Mouse (Mus musculus): ENCODE measurements around the gene Itpkc. TPM values are rescaled to one million over a fixed set of nuclear protein-coding genes. Genes with fewer than 3 reads are reported as not detected.
A peak's percentile ranks its signal among the peaks of the same experiment; 100 is the strongest.

Itpkc gene
- polyA plus RNA-seq, 1 experiment, result 12.4 TPM

DNA sequence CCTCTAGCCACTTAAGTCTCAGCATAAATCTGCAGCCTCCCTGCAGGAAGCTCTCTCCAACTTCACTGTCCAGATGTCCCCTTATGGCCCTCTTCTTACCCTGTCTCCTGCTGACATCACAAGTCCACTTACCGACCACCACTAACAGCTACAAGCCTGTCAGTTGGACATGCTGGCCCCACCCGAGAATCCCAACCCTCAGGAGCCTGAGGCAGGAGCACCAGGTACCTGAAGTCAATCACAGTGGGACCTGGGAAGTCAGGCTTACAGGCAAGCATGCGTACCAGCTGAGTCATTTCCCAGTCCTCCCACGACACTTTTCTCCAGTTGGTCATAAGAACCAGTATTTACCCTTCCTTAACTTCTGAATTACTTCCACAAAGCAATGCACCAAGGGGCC, 34.7 kb downstream of the Itpkc start:
- DNase-seq, result no peak
- Histone ChIP-seq H3K36me3 (ENCODE audit: control insufficient read depth, insufficient read depth, low read length) (peaks cover 36% of the 10 kb centered on the region), H3K27ac (ENCODE audit: control insufficient read depth, insufficient read depth, low read length) (no peak overlapping the region), H3K4me3 (ENCODE audit: control insufficient read depth, insufficient read depth, low read length) (no peak overlapping the region), H3K4me1 (replicated peaks; ENCODE audit: control insufficient read depth, insufficient read depth, low read length) (peaks cover 7% of the 10 kb centered on the region), H3K27me3 (ENCODE audit: control insufficient read depth, insufficient read depth, low read length) (no peaks in the 10 kb centered on the region)
- TF ChIP-seq CTCF (IDR thresholded peaks at IDR 0.05; ENCODE audit: borderline replicate concordance, control insufficient read depth, extremely low read depth, insufficient read depth, low read length, poor library complexity) (no peak), POLR2A (IDR thresholded peaks at IDR 0.05; ENCODE audit: control insufficient read depth, extremely low read depth, insufficient read depth, low read length, poor library complexity) (no peak)
- 91% methylated on average over 4 of the region's 4 CpGs for WGBS

DNA sequence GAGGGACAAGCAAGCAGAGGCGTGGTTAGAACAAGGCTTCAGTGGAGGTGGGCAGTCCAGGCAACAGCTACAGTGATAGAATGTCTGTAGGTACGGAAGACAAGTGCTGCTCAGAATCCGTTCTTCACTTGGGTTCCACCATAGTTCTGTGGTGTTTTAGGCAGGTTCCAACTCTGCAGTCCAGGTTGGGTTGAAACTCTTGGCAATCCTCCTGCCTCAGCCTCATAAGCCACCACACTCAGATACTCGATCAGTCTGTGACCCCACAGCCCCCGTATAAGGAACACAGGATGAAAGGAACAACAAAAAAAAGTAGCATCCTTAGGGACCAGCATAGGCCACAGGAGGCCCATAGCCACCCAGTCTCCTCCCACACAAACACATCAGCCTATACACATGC, 36.0 kb downstream of the Itpkc start:
- Histone ChIP-seq H3K4me1 (replicated peaks; ENCODE audit: control insufficient read depth, insufficient read depth, low read length) (peaks cover 6% of the 10 kb centered on the region), H3K27me3 (ENCODE audit: control insufficient read depth, insufficient read depth, low read length) (no peaks in the 10 kb centered on the region), H3K4me3 (ENCODE audit: control insufficient read depth, insufficient read depth, low read length) (no peak overlapping the region), H3K27ac (ENCODE audit: control insufficient read depth, insufficient read depth, low read length) (no peak overlapping the region), H3K36me3 (ENCODE audit: control insufficient read depth, insufficient read depth, low read length) (peaks cover 45% of the 10 kb centered on the region)
- no peak for DNase-seq
- 95% methylated on average over 5 of the region's 5 CpGs for WGBS
- no peak for TF ChIP-seq POLR2A (IDR thresholded peaks at IDR 0.05; ENCODE audit: control insufficient read depth, extremely low read depth, insufficient read depth, low read length, poor library complexity)
- no peak for TF ChIP-seq CTCF (IDR thresholded peaks at IDR 0.05; ENCODE audit: borderline replicate concordance, control insufficient read depth, extremely low read depth, insufficient read depth, low read length, poor library complexity)

DNA sequence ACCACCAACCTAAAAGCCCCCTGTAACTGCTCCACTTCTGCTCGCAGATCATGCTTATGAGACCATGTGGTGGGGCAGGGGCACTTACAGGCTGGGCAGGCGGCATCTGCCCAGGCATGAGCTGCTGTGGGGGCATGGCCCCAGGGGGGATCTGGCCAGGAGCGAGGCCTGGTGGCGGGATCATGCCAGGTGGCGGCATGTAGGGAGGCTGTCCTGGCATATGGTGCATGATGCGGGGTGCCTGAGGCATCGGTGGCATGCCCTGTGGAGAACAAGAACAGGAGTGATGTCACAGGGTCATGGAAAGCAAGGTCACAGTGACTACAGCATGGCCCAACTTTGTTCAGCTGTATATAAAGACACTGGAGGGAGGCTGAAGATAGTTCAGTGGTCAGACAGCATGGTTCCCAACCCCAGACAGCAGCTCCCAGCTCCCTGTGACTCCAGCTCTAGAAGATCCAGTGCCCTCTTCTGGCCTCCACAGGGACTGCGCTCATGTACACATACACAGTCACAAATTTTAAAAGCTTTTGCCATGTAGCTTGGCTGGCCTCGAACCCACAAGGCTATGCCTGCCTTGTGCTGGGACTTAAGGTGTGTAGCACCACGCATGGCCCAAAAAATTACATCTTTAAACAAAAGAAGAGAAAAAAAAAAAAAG, 39.1 kb downstream of the Itpkc start:
- Histone ChIP-seq H3K4me3 (ENCODE audit: control insufficient read depth, insufficient read depth, low read length) (no peak overlapping the region), H3K4me1 (replicated peaks; ENCODE audit: control insufficient read depth, insufficient read depth, low read length) (no peaks in the 10 kb centered on the region), H3K36me3 (ENCODE audit: control insufficient read depth, insufficient read depth, low read length) (peaks cover 57% of the 10 kb centered on the region), H3K27me3 (ENCODE audit: control insufficient read depth, insufficient read depth, low read length) (no peaks in the 10 kb centered on the region), H3K27ac (ENCODE audit: control insufficient read depth, insufficient read depth, low read length) (no peak overlapping the region)
- WGBS, result 99% methylated on average over 10 of the region's 10 CpGs
- no peak for TF ChIP-seq POLR2A (IDR thresholded peaks at IDR 0.05; ENCODE audit: control insufficient read depth, extremely low read depth, insufficient read depth, low read length, poor library complexity)
- DNase-seq, result no peak

DNA sequence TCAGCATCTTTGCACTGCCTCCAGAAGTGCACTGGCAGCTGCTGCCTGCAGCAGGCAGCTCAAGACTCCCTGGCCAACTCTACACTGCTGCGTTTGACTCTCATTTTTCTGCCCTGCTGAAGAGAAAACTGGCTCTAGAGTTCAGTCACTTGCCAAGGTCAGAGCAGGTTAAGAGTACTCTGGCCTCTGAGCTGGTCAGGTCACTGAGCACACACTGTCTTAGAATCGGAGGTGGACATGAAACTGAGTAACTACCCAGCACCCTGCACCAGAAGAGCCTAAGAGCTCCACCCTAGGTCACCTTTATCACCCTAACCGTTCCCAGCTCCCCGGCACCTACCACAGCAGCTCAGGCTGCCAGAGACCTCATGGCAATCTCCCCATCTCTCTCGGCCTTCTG, 42.5 kb downstream of the Itpkc start:
- H3K4me1 ChIP-seq (replicated peaks; ENCODE audit: control insufficient read depth, insufficient read depth, low read length), result no peaks in the 10 kb centered on the region
- TF ChIP-seq POLR2A (IDR thresholded peaks at IDR 0.05; ENCODE audit: control insufficient read depth, extremely low read depth, insufficient read depth, low read length, poor library complexity) (no peak), CTCF (IDR thresholded peaks at IDR 0.05; ENCODE audit: borderline replicate concordance, control insufficient read depth, extremely low read depth, insufficient read depth, low read length, poor library complexity) (no peak)
- H3K36me3 ChIP-seq (ENCODE audit: control insufficient read depth, insufficient read depth, low read length), result peaks cover 38% of the 10 kb centered on the region
- no peaks in the 10 kb centered on the region for H3K27me3 ChIP-seq (ENCODE audit: control insufficient read depth, insufficient read depth, low read length)
- no peak overlapping the region for H3K4me3 ChIP-seq (ENCODE audit: control insufficient read depth, insufficient read depth, low read length)
- 96% methylated on average over 5 of the region's 5 CpGs for WGBS
- DNase-seq, result no peak
- H3K27ac ChIP-seq (ENCODE audit: control insufficient read depth, insufficient read depth, low read length), result no peak overlapping the region

DNA sequence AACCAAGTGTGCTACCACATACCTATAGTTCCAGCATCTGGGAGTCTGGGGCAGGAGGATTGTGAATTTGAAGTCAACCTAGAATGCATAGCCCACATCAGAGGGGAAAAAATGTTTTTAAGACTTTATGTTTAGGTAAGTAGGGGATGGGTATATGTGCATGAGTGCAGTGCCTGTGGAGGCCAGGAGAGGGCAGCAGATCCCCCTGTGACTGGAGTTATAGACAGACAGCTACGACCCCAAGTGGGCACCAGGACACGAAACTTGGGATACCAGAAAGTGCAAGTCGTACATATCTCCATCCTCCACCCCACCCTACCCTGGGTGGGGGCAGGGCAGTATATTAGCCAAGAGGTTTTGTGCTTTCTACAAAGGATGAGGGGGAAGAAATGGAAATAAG, 43.5 kb downstream of the Itpkc start:
- Histone ChIP-seq H3K36me3 (ENCODE audit: control insufficient read depth, insufficient read depth, low read length) (peaks cover 28% of the 10 kb centered on the region), H3K4me1 (replicated peaks; ENCODE audit: control insufficient read depth, insufficient read depth, low read length) (no peaks in the 10 kb centered on the region), H3K27me3 (ENCODE audit: control insufficient read depth, insufficient read depth, low read length) (no peaks in the 10 kb centered on the region), H3K27ac (ENCODE audit: control insufficient read depth, insufficient read depth, low read length) (no peak overlapping the region), H3K4me3 (ENCODE audit: control insufficient read depth, insufficient read depth, low read length) (no peak overlapping the region)
- WGBS, result 88% methylated on average over 3 of the region's 3 CpGs
- peak; percentile 50 for DNase-seq
- no peak for TF ChIP-seq POLR2A (IDR thresholded peaks at IDR 0.05; ENCODE audit: control insufficient read depth, extremely low read depth, insufficient read depth, low read length, poor library complexity)
- TF ChIP-seq CTCF (IDR thresholded peaks at IDR 0.05; ENCODE audit: borderline replicate concordance, control insufficient read depth, extremely low read depth, insufficient read depth, low read length, poor library complexity), result peak; percentile 63; the same call in 1 of the 2 replicates

DNA sequence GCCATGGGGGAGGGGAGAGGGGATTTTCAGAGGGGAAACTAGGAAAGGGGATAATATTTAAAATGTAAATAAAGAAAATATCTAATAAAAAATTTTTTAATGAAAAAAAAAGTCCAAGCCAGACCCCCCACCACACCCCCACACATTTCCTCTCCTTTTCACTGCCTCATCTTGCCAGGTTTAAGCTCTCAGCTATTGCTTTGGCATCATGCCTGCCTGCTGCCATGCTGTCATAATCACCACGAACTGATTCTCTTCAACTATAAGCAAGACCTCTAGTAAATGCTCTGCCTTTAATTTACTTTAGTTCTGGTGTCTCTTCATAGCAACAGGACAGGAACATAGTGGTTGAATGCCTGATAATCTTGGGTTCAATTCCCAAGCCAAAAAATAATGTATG, 46.0 kb downstream of the Itpkc start:
- Histone ChIP-seq H3K4me1 (replicated peaks; ENCODE audit: control insufficient read depth, insufficient read depth, low read length) (no peaks in the 10 kb centered on the region), H3K27ac (ENCODE audit: control insufficient read depth, insufficient read depth, low read length) (no peak overlapping the region), H3K4me3 (ENCODE audit: control insufficient read depth, insufficient read depth, low read length) (no peak overlapping the region), H3K36me3 (ENCODE audit: control insufficient read depth, insufficient read depth, low read length) (peaks cover 12% of the 10 kb centered on the region), H3K27me3 (ENCODE audit: control insufficient read depth, insufficient read depth, low read length) (no peaks in the 10 kb centered on the region)
- no peak for TF ChIP-seq CTCF (IDR thresholded peaks at IDR 0.05; ENCODE audit: borderline replicate concordance, control insufficient read depth, extremely low read depth, insufficient read depth, low read length, poor library complexity)
- TF ChIP-seq POLR2A (IDR thresholded peaks at IDR 0.05; ENCODE audit: control insufficient read depth, extremely low read depth, insufficient read depth, low read length, poor library complexity), result no peak
- DNase-seq, result no peak
- WGBS, result 90% methylated on average over 1 of the region's 1 CpGs

Data from thymus, adult 2 months (tissue).